Mouse (Mus musculus) gastrocnemius, postnatal 36 days (tissue): ENCODE measurements around the gene Vmn1r51. TPM values are rescaled to one million over a fixed set of nuclear protein-coding genes. Genes with fewer than 3 reads are reported as not detected.
"Not testable (repeated sequence)": the region's sequence is repeated elsewhere in the genome, so short reads cannot be mapped to it uniquely, and the experiment has no call there.

Experiments used
- DNase-seq, 2 experiments: peaks; one replicate each; pipeline ENCODE4 v3.0.0; 2022
- intact Hi-C: fragments of 180-260 bp; cut with DNase I; formaldehyde crosslinking; loops from one replicate; pipeline ENCODE4 v1.15.1; 2025
- long read RNA-seq, 2 experiments: library from polyadenylated mRNA; stranded (forward); transcript quantifications; one replicate each; pipeline ENCODE4 v2.0.0; 2021
- total RNA-seq, 2 experiments: library from RNA; stranded (reverse); gene quantifications; 2 replicates each; pipeline ENCODE4 v1.2.3; 2021

Vmn1r51 gene
- not detected for total RNA-seq
- long read RNA-seq, experiment 1: 0 reads
- long read RNA-seq, experiment 2: 0 reads

DNA sequence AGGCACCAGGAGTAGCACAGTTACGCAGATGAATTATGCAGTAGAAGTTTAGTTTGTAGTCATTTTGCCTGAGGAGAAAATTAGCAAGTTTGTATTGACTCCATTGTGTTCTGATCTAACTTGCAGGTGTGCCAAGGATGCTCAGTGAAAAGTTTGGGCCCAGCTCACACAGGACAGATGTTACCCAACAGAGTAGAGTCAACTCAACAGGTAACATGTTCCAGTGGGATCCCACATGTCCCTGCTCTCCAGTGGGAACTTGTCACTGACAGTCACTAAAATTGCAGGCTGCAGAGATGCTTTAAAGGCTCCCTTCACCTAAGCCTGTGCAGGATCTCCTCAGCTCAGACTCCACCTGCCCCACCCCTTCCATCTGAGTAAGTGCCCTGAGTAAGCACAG, at the start of gene Vmn1r51:
Gene Vmn1r51, plus strand, starts transcription at position 301 of the 400 bp plus-strand sequence.
- DNase-seq, intact Hi-C loops: not testable (repeated sequence)

DNA sequence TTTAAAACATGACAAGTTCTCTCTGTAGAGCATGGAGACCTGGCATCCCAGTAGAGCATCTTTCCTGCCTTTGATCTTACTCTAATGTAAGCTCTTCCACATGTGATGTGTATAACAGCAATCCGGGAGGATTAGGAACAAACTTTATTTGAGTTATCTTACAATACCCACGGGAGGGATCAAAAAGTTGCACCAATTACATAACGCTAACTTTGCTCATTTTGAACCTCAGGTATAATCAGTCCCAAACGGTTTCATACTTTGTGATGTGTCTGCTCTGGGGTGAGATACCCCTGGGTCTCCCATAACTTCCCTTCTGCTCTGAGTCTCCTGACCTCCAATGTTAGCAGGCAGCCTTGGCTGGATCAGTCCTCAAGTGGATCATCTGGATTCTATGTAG, 44.0 kb upstream of the Vmn1r51 start, which contains the start of gene Vmn1r49:
Gene Vmn1r49, minus strand, starts transcription at position 101 of the 400 bp plus-strand sequence.
- intact Hi-C loops: no loop called here
- DNase-seq: no peak

DNA sequence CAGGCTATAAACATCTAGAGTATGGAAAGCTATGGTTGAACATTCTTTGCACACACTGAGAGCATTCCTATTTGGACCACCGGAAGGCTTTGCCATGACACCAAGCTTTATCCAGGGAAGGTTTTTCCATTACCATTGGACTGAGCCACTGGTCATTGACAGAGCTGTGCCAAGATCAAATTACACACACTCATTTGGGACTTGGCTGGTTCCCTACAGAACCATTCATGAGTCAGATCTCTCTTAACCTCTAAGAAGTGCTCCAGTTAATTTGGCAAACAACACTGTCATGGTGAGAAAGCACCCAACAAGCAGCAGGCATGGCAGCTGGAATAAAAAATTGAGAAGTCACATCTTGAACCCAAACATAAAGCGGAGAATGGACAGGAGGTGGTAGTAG, 21.8 kb upstream of the Vmn1r51 start:
- intact Hi-C loops: no loop called here
- DNase-seq: no peak

DNA sequence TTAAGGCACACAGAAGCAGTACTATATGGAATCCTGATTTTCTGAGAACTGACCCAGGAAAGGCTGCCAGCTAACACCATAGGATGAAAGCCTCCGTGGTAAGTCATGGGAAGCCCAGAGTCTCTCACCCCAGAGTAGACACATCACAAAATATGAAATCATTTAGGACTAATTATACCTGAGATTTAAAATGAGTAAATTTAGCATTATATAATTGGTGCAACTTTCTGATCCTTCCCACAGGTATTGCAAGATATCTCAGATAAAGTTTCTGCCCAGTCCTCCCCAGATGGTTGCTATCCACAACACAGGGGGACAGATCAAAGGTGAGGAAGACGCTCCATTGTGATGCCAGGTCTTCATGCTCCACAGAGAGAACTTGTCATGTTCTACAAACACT, 21.3 kb upstream of the Vmn1r51 start, which contains the start of gene Vmn1r50:
Gene Vmn1r50, plus strand, starts transcription at position 301 of the 400 bp plus-strand sequence.
- intact Hi-C loops: no loop called here
- DNase-seq: no peak

DNA sequence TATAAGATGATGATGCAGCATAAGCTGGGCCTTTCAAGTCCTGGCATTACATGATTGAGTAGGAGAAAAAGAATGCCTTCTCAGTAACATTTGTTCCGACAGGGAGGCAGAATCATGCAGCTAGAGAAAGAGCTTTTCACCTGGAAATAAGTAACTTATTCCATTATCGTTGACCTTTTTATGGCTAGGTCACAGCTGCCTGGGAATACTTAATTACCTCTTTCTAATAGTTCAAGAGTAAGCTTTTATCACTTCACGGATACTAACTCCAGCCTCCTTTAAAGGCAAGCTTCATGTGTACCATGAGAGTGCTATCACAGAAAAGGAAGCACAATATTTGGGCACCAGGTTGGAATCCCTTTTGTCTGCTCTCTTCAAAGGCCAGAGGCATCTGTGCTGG, 37.7 kb downstream of the Vmn1r51 start:
- intact Hi-C loops: no loop called here
- DNase-seq: no peak

DNA sequence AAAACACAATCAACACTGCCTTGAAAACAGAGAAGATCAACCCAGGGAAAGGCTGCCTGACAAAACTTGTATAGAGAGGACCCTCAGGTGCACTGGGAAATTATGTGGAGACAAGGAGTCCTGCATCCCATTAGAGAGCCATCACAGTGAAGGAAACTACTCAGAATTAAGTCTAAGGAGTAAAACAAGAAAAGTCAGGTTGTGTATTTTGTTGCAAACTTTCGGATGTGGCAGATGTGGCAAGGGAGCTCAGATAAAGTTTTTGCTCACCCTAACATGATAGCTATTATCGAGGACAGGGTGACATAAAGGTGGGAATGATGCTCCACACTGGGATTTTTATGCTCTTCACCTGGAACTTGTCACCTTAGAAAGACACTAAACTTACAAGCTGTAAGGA, 52.1 kb downstream of the Vmn1r51 start, which contains the start of gene Vmn1r52:
Gene Vmn1r52, plus strand, starts transcription at position 301 of the 400 bp plus-strand sequence.
- no peak for DNase-seq
- intact Hi-C loops: no loop called here

Other genes starting within 250 kb of the Vmn1r51 start
- not detected for gene Vmn1r42, start 246.2 kb upstream of the Vmn1r51 start, total RNA-seq
- gene Vmn1r43, start 246.2 kb upstream of the Vmn1r51 start, total RNA-seq: not detected
- not detected for gene Vmn1r44, start 238.9 kb upstream of the Vmn1r51 start, total RNA-seq
- not detected for gene Vmn1r45, start 182.0 kb upstream of the Vmn1r51 start, total RNA-seq
- not detected for gene Vmn1r46, start 153.3 kb upstream of the Vmn1r51 start, total RNA-seq
- gene Vmn1r47, start 106.4 kb upstream of the Vmn1r51 start, total RNA-seq: not detected
- not detected for gene Vmn1r48, start 85.8 kb upstream of the Vmn1r51 start, total RNA-seq
- not detected for gene Vmn1r49, start 44.1 kb upstream of the Vmn1r51 start, total RNA-seq
- not detected for gene Vmn1r50, start 21.2 kb upstream of the Vmn1r51 start, total RNA-seq
- not detected for gene Vmn1r52, start 52.2 kb downstream of the Vmn1r51 start, total RNA-seq
- gene V1ra8, start 80.2 kb downstream of the Vmn1r51 start, total RNA-seq: not detected
- gene Vmn1r53, start 101.8 kb downstream of the Vmn1r51 start, total RNA-seq: not detected
- not detected for gene Vmn1r54, start 123.7 kb downstream of the Vmn1r51 start, total RNA-seq
- gene BC048671, start 178.6 kb downstream of the Vmn1r51 start, total RNA-seq: not detected
- gene Chst13, start 202.6 kb downstream of the Vmn1r51 start, total RNA-seq: not detected
- under 1 TPM in 1 of 2 experiments, not detected in 1; 0.08 TPM for gene Uroc1, start 210.7 kb downstream of the Vmn1r51 start, total RNA-seq
- gene Zxdc, start 246.9 kb downstream of the Vmn1r51 start, total RNA-seq: 10 to 100 TPM; 13.3 to 13.6 TPM